Mouse (Mus musculus) stomach, embryonic 14.5 days (tissue): ENCODE measurements around the gene Inf2. TPM values are rescaled to one million over a fixed set of nuclear protein-coding genes. Genes with fewer than 3 reads are reported as not detected.

ENCODE experiments used
- ATAC-seq: fragments of 200-750 bp; cut with Nextera tagmentation; 2 replicates; pipeline ENCODE4 v1.8.0; 2017; ENCODE audit warnings: low read depth, moderate TSS enrichment; ENCODE audit not compliant: insufficient number of reproducible peaks, insufficient read depth, low FRiP score
- H3K27ac ChIP-seq: fragments of 300-500 bp; sonication (generic); 2 replicates; pipeline ENCODE4 v1.5.1; 2014; ENCODE audit warnings: mild to moderate bottlenecking, low read length, moderate library complexity, mixed read lengths
- H3K27me3 ChIP-seq: fragments of 300-500 bp; sonication (generic); 2 replicates; pipeline ENCODE4 v1.6.1; 2014; ENCODE audit warnings: low read length, control low read depth, mixed read lengths; ENCODE audit not compliant: control insufficient read depth, insufficient read depth
- H3K36me3 ChIP-seq: fragments of 300-500 bp; sonication (generic); 2 replicates; pipeline ENCODE4 v1.6.1; 2014; ENCODE audit warnings: mild to moderate bottlenecking, control low read depth, low read length, moderate library complexity, mixed read lengths; ENCODE audit not compliant: control insufficient read depth, insufficient read depth
- H3K4me1 ChIP-seq: fragments of 300-500 bp; sonication (generic); 2 replicates; pipeline ENCODE4 v1.6.1; 2014; ENCODE audit warnings: low read length, control low read depth, mixed read lengths; ENCODE audit not compliant: control insufficient read depth, insufficient read depth
- H3K4me2 ChIP-seq: fragments of 300-500 bp; sonication (generic); replicated peaks from 2 replicates; pipeline ENCODE4 v1.6.1; 2014; ENCODE audit warnings: low read depth, low read length, control low read depth
- H3K4me3 ChIP-seq: fragments of 300-500 bp; sonication (generic); 2 replicates; pipeline ENCODE4 v1.5.1; 2014; ENCODE audit warnings: low read depth, low read length, control low read depth
- H3K9ac ChIP-seq: fragments of 300-500 bp; sonication (generic); replicated peaks from 2 replicates; pipeline ENCODE4 v1.6.1; 2014; ENCODE audit warnings: low read depth, mild to moderate bottlenecking, control low read depth, low read length, moderate library complexity, mixed read lengths
- H3K9me3 ChIP-seq: fragments of 300-500 bp; sonication (generic); 2 replicates; pipeline ENCODE4 v1.6.1; 2016; ENCODE audit warnings: low read depth, low read length, control low read depth; ENCODE audit not compliant: control insufficient read depth
- WGBS: fragments of 180-500 bp; shearing (Covaris S2); extraction: QIAGEN DNeasy Blood & Tissue Kit; methylation state at CpG from one replicate; pipeline ENCODE4 v1.1.7; 2014; 5-methylcytosine and 5-hydroxymethylcytosine counted together
- polyA plus RNA-seq: library from polyadenylated mRNA; unstranded; fragments of >200 nt; fragmentation: Nextera tagmentation; extraction: Ambion mirVana; gene quantifications from 2 replicates; pipeline ENCODE4 v1.2.1, GENCODE M21; 2014

The Inf2 gene
- polyA plus RNA-seq, 1 experiment from 2014 or later: 5.0 TPM

DNA sequence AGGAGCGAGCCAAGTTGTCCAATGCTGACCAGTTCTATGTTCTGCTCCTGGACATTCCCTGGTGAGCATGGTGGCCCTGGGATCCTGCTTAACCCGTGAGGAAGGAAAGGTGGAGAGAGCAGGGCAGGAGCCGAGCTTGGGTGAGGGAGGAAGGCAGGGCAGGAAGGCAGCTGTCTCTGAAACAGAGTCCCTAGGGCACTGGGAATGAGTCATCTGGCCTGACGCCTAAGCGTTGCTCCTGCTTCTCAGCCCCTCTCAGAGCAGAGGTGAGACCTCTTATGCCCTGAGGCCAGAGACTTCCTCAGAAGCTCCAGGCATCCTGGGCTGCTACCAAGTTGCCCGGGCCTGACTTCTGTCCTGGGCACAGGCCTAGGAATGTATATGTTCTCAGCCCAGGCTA lies 18.4 kb downstream of the Inf2 start:
- Histone ChIP-seq H3K4me2 (no peak overlapping the region), H3K27ac (no peak overlapping the region), H3K4me1 (peaks cover 7% of the 10 kb centered on the region; the same call in 1 of the 2 replicates), H3K9ac (no peak overlapping the region), H3K9me3 (no peaks in the 10 kb centered on the region), H3K27me3 (no peaks in the 10 kb centered on the region), H3K4me3 (no peak overlapping the region), H3K36me3 (peaks cover 6% of the 10 kb centered on the region)
- WGBS: 83% methylated on average over 6 of the region's 6 CpGs
- no peak for ATAC-seq

DNA sequence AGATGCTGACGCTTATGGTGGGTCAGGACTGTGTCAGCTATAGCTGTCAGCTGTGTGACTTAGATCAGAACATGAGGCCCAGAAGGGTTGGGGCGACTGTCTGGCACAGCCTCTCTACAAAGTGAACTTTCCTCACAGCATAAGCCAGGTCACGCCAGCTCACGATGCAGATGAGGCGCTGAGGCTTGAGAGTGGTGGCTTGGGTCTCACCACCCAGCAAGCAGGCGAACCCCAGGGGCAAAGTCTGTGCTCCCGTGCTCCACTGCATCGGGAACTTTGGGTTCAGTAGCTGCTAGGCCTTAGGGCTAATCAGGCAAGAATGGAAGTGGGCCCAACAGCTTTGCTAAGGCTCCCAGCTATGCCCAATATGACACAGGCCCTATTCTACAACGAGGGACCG lies 20.4 kb downstream of the Inf2 start:
- no peak overlapping the region for H3K9ac ChIP-seq
- no peaks in the 10 kb centered on the region for H3K9me3 ChIP-seq
- H3K27me3 ChIP-seq: no peaks in the 10 kb centered on the region
- no peak overlapping the region for H3K4me2 ChIP-seq
- H3K27ac ChIP-seq: no peak overlapping the region
- H3K4me3 ChIP-seq: no peak overlapping the region
- H3K36me3 ChIP-seq: peaks cover 6% of the 10 kb centered on the region; the same call in 1 of the 2 replicates
- H3K4me1 ChIP-seq: peaks cover 7% of the 10 kb centered on the region; the same call in 1 of the 2 replicates
- ATAC-seq: no peak
- 92% methylated on average over 10 of the region's 10 CpGs for WGBS

DNA sequence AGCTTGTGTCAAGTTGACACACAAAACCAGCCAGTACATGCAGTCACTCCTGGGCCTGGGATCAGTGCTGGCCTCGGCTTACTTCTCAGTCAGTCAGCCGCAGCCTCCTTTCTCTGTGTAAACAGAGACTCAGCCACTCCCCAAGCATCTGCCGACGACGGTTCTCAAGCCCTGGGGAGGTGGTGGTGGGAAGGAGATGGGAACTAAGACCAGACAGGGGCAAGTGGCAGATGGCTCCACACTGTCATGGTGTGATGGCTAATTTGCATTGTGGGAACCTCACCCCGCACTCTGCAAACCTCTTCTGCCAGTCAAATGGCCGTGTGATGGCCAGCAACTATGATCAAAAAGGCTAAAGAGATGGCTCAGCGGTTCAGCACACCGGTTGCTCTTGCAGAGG lies 28.1 kb downstream of the Inf2 start:
- Histone ChIP-seq H3K9ac (no peak overlapping the region), H3K4me2 (no peak overlapping the region), H3K36me3 (no peaks in the 10 kb centered on the region), H3K4me1 (peaks cover 4% of the 10 kb centered on the region; the same call in 1 of the 2 replicates), H3K4me3 (no peak overlapping the region), H3K27ac (no peak overlapping the region), H3K9me3 (no peaks in the 10 kb centered on the region), H3K27me3 (peaks cover 14% of the 10 kb centered on the region; the same call in 1 of the 2 replicates)
- no peak for ATAC-seq
- 35% methylated on average over 9 of the region's 9 CpGs for WGBS

DNA sequence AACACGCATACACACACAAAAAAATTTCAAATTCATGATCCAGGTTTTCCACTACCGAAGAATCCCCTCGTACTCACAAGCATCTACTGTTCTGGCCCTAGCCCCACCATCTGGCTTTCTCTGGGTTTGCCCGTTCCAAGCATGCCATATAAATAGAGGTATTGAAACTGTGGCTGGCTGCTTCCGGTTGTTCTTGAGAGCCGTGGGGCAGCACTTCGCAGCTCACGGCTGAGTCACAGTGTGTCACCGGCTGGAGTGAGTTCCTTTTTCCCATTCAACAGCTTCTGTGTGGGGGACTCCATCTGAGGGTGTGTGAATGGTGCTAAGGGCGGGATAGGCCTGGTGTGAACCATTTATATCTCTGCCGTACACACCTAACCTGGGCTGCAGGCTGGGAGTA lies 28.6 kb downstream of the Inf2 start:
- Histone ChIP-seq H3K4me2 (no peak overlapping the region), H3K36me3 (no peaks in the 10 kb centered on the region), H3K27me3 (peaks cover 14% of the 10 kb centered on the region; the same call in 1 of the 2 replicates), H3K4me1 (peaks cover 4% of the 10 kb centered on the region; the same call in 1 of the 2 replicates), H3K9ac (no peak overlapping the region), H3K27ac (no peak overlapping the region), H3K4me3 (no peak overlapping the region), H3K9me3 (no peaks in the 10 kb centered on the region)
- WGBS: 82% methylated on average over 11 of the region's 11 CpGs
- no peak for ATAC-seq

DNA sequence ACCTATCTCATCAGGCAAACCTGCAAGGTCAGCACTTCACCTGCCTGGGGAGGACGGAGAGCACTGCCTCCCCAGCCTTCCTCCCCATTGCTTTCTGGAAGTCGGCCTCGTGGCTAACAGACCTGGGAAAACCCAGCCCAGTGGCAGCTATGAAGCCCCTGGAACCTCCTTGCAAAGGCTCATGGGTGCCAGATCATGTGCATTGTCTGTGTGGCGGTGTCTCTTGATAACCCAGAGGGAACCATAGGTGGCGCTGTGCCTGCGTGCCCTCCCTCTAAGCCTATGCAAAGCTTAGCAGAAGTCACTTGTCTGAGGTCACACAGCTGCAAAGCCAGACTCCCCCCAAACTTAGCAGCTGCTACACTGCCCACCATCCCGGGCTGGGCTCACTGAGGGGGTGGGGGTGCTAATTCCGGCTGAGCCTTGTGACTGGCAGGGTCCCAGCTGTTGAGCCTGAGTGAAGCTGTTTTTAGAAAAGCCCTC lies 29.4 kb downstream of the Inf2 start:
- no peaks in the 10 kb centered on the region for H3K9me3 ChIP-seq
- peak; percentile 54; the same call in 1 of the 2 replicates for ATAC-seq
- H3K4me2 ChIP-seq: no peak overlapping the region
- H3K36me3 ChIP-seq: no peaks in the 10 kb centered on the region
- no peak overlapping the region for H3K27ac ChIP-seq
- H3K9ac ChIP-seq: no peak overlapping the region
- peaks cover 14% of the 10 kb centered on the region; the same call in 1 of the 2 replicates for H3K27me3 ChIP-seq
- H3K4me1 ChIP-seq: peaks cover 4% of the 10 kb centered on the region; the same call in 1 of the 2 replicates
- WGBS: 13% methylated on average over 8 of the region's 8 CpGs
- H3K4me3 ChIP-seq: no peak overlapping the region

DNA sequence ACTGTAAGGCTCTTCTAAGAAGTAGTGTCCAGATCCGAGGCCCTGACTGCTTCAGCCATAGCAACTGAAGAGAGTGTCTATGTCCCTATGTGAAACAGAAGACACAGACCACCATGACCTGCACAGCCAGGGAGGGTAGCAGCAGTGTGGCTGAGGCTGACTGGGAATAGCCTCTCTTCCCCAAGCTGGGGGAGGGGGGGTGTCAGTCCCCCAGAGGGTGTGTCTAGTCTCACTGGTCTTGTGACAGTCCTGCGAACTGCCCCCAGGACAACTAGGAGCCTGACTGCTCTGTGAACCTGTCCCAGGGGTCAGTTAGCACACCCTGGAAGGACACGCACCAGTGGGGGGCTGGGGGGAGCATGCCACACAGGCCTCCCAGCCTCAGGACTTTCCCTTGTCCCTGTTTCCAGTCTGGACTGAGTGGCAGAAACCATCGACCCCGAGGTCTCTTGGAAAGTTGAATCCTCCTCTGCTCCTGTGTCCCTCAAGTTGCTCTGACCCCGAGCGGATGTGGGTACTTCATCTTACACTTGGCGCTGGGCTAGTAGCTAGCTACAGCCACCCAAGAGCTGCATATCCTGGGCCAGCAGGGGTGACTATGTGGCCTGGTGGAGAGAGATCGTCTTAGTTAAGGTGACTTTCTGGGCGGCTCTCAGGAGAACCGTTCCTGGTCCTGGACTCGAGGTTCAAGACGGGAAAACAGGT lies 30.5 kb downstream of the Inf2 start:
- peaks cover 4% of the 10 kb centered on the region; the same call in 1 of the 2 replicates for H3K4me1 ChIP-seq
- H3K27me3 ChIP-seq: peaks cover 16% of the 10 kb centered on the region; the same call in 1 of the 2 replicates
- peak overlapping the region; percentile 42 for H3K4me3 ChIP-seq
- peak overlapping the region; percentile 97 for H3K4me2 ChIP-seq
- no peak overlapping the region for H3K9ac ChIP-seq
- H3K36me3 ChIP-seq: no peaks in the 10 kb centered on the region
- H3K27ac ChIP-seq: no peak overlapping the region
- 26% methylated on average over 13 of the region's 13 CpGs for WGBS
- ATAC-seq: no peak
- no peaks in the 10 kb centered on the region for H3K9me3 ChIP-seq

DNA sequence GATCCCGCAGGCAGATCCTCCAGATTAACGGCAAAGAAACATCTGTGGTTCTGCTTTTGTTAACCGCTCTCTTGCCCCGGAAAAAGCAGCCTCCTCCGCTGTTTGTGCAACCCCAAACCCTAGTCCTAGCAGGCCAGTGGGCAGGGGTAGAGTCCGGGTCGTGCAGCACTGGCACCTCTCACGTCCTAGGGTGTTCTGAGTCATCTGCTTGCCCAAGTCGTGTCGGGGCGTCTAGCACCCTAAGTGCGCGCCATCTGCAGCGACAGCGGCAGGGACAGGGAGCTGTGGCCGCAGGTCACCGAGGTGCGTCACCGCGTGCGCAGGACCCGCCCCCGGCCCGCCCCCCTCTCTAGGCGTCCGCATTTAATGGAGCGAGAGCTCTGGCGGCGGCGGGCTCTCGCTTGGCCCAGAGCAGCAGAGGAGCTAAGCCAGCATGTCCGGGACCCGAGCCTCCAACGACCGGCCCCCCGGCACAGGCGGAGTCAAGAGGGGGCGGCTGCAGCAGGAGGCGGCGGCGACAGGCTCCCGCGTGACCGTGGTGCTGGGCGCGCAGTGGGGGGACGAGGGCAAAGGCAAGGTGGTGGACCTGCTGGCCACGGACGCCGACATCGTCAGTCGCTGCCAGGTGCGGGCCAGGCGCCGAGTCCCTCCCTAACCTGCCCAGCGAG lies 31.2 kb downstream of the Inf2 start, which contains the start of gene Adssl1:
Adssl1 (plus strand) TSS at position 360 of the 668 bp plus-strand sequence.
- peaks cover 16% of the 10 kb centered on the region; the same call in 1 of the 2 replicates for H3K27me3 ChIP-seq

DNA sequence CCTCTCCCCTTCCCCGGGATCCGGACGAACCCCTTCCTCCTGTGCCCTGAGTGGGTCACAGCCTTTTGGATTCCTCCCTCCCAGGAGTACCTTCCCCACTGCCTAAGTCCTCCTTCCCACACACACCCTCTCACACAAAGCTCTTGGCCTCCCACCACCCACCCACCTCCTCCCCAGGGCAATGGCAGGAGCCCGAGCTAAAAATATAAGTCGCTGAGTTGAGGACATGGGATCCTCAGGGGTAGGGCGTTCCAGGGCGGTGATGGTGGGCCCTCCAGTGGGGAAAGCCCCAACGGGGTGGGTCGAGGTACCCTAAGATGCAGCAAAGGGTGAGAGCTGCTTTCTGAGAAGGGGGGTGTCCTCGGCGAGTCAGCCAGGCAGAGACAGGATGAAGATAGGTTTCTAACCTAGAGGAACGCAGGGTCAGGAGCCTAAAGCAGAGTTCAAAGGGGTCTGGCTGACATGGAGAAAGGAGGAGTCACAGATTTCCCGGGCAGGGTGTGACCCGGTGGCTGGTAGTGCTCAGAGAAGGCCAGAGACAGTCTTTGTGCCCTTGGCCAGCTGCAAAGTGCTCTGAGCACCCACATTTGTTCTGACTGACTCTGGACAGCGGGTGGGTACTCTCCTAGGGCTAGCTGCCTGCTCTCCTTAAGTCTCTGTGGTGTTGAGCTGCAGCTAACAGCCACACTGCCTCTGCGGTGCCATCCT lies 31.9 kb downstream of the Inf2 start:
- Histone ChIP-seq H3K9ac (peak overlapping the region; percentile 37; the same call in 1 of the 2 replicates), H3K9me3 (no peaks in the 10 kb centered on the region), H3K36me3 (no peaks in the 10 kb centered on the region), H3K27me3 (peaks cover 16% of the 10 kb centered on the region; the same call in 1 of the 2 replicates), H3K27ac (no peak overlapping the region), H3K4me1 (peaks cover 4% of the 10 kb centered on the region; the same call in 1 of the 2 replicates), H3K4me2 (peak overlapping the region; percentile 97), H3K4me3 (peak overlapping the region; percentile 42)
- 14% methylated on average over 16 of the region's 16 CpGs for WGBS
- no peak for ATAC-seq

More for the DNA sequence above, 31.2 kb downstream of the Inf2 start, which contains the start of gene Adssl1:
- Histone ChIP-seq H3K4me1 (peaks cover 4% of the 10 kb centered on the region; the same call in 1 of the 2 replicates), H3K4me3 (peak within 1 kb of the TSS; percentile 42), H3K4me2 (peak within 1 kb of the TSS; percentile 97), H3K27ac (no peak within 1 kb of the TSS), H3K36me3 (no peaks in the 10 kb centered on the region), H3K9me3 (no peaks in the 10 kb centered on the region), H3K9ac (peak within 1 kb of the TSS; percentile 37)
- peak; percentile 70 for ATAC-seq
- WGBS: 1% methylated on average over 56 of the region's 56 CpGs
